28 mouse cellular contexts compared by ENCODE assay signal in genomic region chr1:177002951-177003350, GRCm38 (mm10).
DNase-seq lines count a peak whose midpoint lies in the region; ATAC-seq and TF ChIP-seq lines count a peak whose summit lies in the region.
"Had no signal": no experiment of that assay in that cellular context is flagged by ENCODE, and none has a peak within 500 bp of the region (broad histone marks: within the 10 kb centered on the region; RNA-seq: fewer than 3 reads in every experiment).

No protein-coding gene starts in this region.

- no peaks in the 10 kb centered on the region for H3K36me3 ChIP-seq in hindbrain, embryonic 12.5 days
- H3K36me3 ChIP-seq in hindbrain, embryonic 13.5 days: no peaks in the 10 kb centered on the region
- H3K36me3 ChIP-seq in midbrain, embryonic 13.5 days: no peaks in the 10 kb centered on the region
- no peaks in the 10 kb centered on the region for H3K36me3 ChIP-seq in midbrain, postnatal 0 days (ENCODE audit: insufficient read depth, low read length)
- H3K36me3 ChIP-seq in forebrain, embryonic 13.5 days (ENCODE audit: poor library complexity, severe bottlenecking): no peaks in the 10 kb centered on the region
- H3K36me3 ChIP-seq in midbrain, embryonic 16.5 days (ENCODE audit: control insufficient read depth, insufficient read depth, low read length): no peaks in the 10 kb centered on the region
- H3K36me3 ChIP-seq: heart, embryonic 13.5 days; intestine, embryonic 15.5 days; limb, embryonic 10.5 days; limb, embryonic 15.5 days; liver, embryonic 13.5 days had no signal

- H3K27ac ChIP-seq in hindbrain, embryonic 12.5 days: no peak overlapping the region
- H3K27ac ChIP-seq in hindbrain, embryonic 13.5 days: no peak overlapping the region
- no peak overlapping the region for H3K27ac ChIP-seq in midbrain, embryonic 13.5 days
- no peak overlapping the region for H3K27ac ChIP-seq in midbrain, postnatal 0 days (ENCODE audit: low read depth, low read length)
- peak overlapping the region; percentile 35 for H3K27ac ChIP-seq in forebrain, embryonic 13.5 days
- no peak overlapping the region for H3K27ac ChIP-seq in midbrain, embryonic 16.5 days (ENCODE audit: low read length)
- H3K27ac ChIP-seq: heart, embryonic 13.5 days; intestine, embryonic 15.5 days; limb, embryonic 10.5 days; limb, embryonic 15.5 days; liver, embryonic 13.5 days; stomach, postnatal 0 days had no signal

- no peak for DNase-seq in midbrain, postnatal 0 days (ENCODE audit: low spot score)
- DNase-seq in lung, postnatal 14 days: no peak
- no peak for DNase-seq in left cerebral cortex, adult 8-10 months (ENCODE audit: low spot score in 2 of 2)
- DNase-seq: adrenal gland, postnatal 14 days; cerebellum, adult 11-12 months; cerebellum, postnatal 10 days; gastrocnemius, postnatal 10 days; heart, postnatal 10 days; kidney, adult 9 months; kidney, postnatal 10 days; layer of hippocampus, postnatal 36 days; liver, embryonic 13.5 days; lung, adult 18-20 months; lung, postnatal 10 days; right cerebral cortex, postnatal 4 days; thymus, adult 18-20 months; thymus, postnatal 25 days had no signal

- no peaks in the 10 kb centered on the region for H3K27me3 ChIP-seq in hindbrain, embryonic 12.5 days
- H3K27me3 ChIP-seq in hindbrain, embryonic 13.5 days: no peaks in the 10 kb centered on the region
- no peaks in the 10 kb centered on the region for H3K27me3 ChIP-seq in midbrain, embryonic 13.5 days
- H3K27me3 ChIP-seq in midbrain, postnatal 0 days (ENCODE audit: insufficient read depth, low read length): no peaks in the 10 kb centered on the region
- no peaks in the 10 kb centered on the region for H3K27me3 ChIP-seq in forebrain, embryonic 13.5 days
- no peaks in the 10 kb centered on the region for H3K27me3 ChIP-seq in midbrain, embryonic 16.5 days (ENCODE audit: control insufficient read depth, insufficient read depth, low read depth, low read length)
- H3K27me3 ChIP-seq: intestine, embryonic 15.5 days; limb, embryonic 15.5 days; liver, embryonic 13.5 days; Patski had no signal

- no peak overlapping the region for H3K4me2 ChIP-seq in hindbrain, embryonic 12.5 days (replicated peaks)
- no peak overlapping the region for H3K4me2 ChIP-seq in hindbrain, embryonic 13.5 days
- no peak overlapping the region for H3K4me2 ChIP-seq in midbrain, embryonic 13.5 days (replicated peaks)
- no peak overlapping the region for H3K4me2 ChIP-seq in midbrain, postnatal 0 days (ENCODE audit: low read depth, low read length, poor library complexity, severe bottlenecking)
- 0 out of 2 replicates have a peak overlapping the region, but pooled peaks have one; percentile 10 for H3K4me2 ChIP-seq in forebrain, embryonic 13.5 days
- H3K4me2 ChIP-seq in midbrain, embryonic 16.5 days (ENCODE audit: low read length): no peak overlapping the region
- H3K4me2 ChIP-seq: heart, embryonic 13.5 days; intestine, embryonic 15.5 days; limb, embryonic 15.5 days; liver, embryonic 13.5 days had no signal

- no peaks in the 10 kb centered on the region for H3K9me3 ChIP-seq in hindbrain, embryonic 12.5 days (replicated peaks)
- no peaks in the 10 kb centered on the region for H3K9me3 ChIP-seq in hindbrain, embryonic 13.5 days
- no peaks in the 10 kb centered on the region for H3K9me3 ChIP-seq in midbrain, embryonic 13.5 days
- H3K9me3 ChIP-seq in midbrain, postnatal 0 days (ENCODE audit: low read length): no peaks in the 10 kb centered on the region
- H3K9me3 ChIP-seq in forebrain, embryonic 13.5 days (replicated peaks): no peaks in the 10 kb centered on the region
- no peaks in the 10 kb centered on the region for H3K9me3 ChIP-seq in midbrain, embryonic 16.5 days (replicated peaks; ENCODE audit: control insufficient read depth, low read length, poor library complexity, severe bottlenecking)
- H3K9me3 ChIP-seq: heart, embryonic 13.5 days; intestine, embryonic 15.5 days; limb, embryonic 10.5 days; limb, embryonic 15.5 days; liver, embryonic 13.5 days had no signal

- H3K4me3 ChIP-seq in hindbrain, embryonic 12.5 days: no peak overlapping the region
- no peak overlapping the region for H3K4me3 ChIP-seq in hindbrain, embryonic 13.5 days
- H3K4me3 ChIP-seq in midbrain, embryonic 13.5 days (replicated peaks): no peak overlapping the region
- H3K4me3 ChIP-seq in midbrain, postnatal 0 days (ENCODE audit: low read depth, low read length): no peak overlapping the region
- no peak overlapping the region for H3K4me3 ChIP-seq in forebrain, embryonic 13.5 days
- no peak overlapping the region for H3K4me3 ChIP-seq in midbrain, embryonic 16.5 days (ENCODE audit: low read depth, low read length)
- H3K4me3 ChIP-seq: heart, embryonic 13.5 days; intestine, embryonic 15.5 days; limb, embryonic 10.5 days; limb, embryonic 15.5 days; liver, embryonic 13.5 days had no signal

- H3K4me1 ChIP-seq in hindbrain, embryonic 12.5 days: peaks cover 39% of the 10 kb centered on the region
- H3K4me1 ChIP-seq in hindbrain, embryonic 13.5 days (replicated peaks): peaks cover 51% of the 10 kb centered on the region
- H3K4me1 ChIP-seq in midbrain, embryonic 13.5 days (replicated peaks): peaks cover 55% of the 10 kb centered on the region
- peaks cover 8% of the 10 kb centered on the region for H3K4me1 ChIP-seq in midbrain, postnatal 0 days (ENCODE audit: insufficient read depth, low read length)
- H3K4me1 ChIP-seq in forebrain, embryonic 13.5 days: peaks cover 72% of the 10 kb centered on the region
- H3K4me1 ChIP-seq in midbrain, embryonic 16.5 days (ENCODE audit: control insufficient read depth, insufficient read depth, low read length): peaks cover 23% of the 10 kb centered on the region
- H3K4me1 ChIP-seq: intestine, embryonic 15.5 days; liver, embryonic 13.5 days had no signal

- H3K9ac ChIP-seq in hindbrain, embryonic 12.5 days: no peak overlapping the region
- no peak overlapping the region for H3K9ac ChIP-seq in hindbrain, embryonic 13.5 days
- H3K9ac ChIP-seq in midbrain, embryonic 13.5 days (replicated peaks): no peak overlapping the region
- no peak overlapping the region for H3K9ac ChIP-seq in midbrain, postnatal 0 days (replicated peaks; ENCODE audit: low read length, poor library complexity, severe bottlenecking)
- peak overlapping the region; percentile 12; the same call in 1 of the 2 replicates for H3K9ac ChIP-seq in forebrain, embryonic 13.5 days
- H3K9ac ChIP-seq in midbrain, embryonic 16.5 days (ENCODE audit: low read depth, low read length): peak overlapping the region; percentile 25; the same call in 1 of the 2 replicates
- H3K9ac ChIP-seq: heart, embryonic 13.5 days; intestine, embryonic 15.5 days; limb, embryonic 15.5 days; liver, embryonic 13.5 days had no signal

- 0 out of 2 replicates have a peak, but pooled peaks have one; percentile 14 for ATAC-seq in hindbrain, embryonic 12.5 days (ENCODE audit: low FRiP score)
- no peak for ATAC-seq in hindbrain, embryonic 13.5 days (ENCODE audit: low FRiP score)
- ATAC-seq in midbrain, embryonic 13.5 days: peak; percentile 18
- ATAC-seq in midbrain, postnatal 0 days (ENCODE audit: low FRiP score): no peak
- ATAC-seq in forebrain, embryonic 13.5 days: peak; percentile 72
- ATAC-seq in midbrain, embryonic 16.5 days: peak; percentile 6; the same call in 1 of the 2 replicates
- ATAC-seq: intestine, embryonic 15.5 days; Patski had no signal

- TF ChIP-seq CTCF in midbrain, postnatal 0 days (IDR thresholded peaks at IDR 0.05): no peak

- WGBS in hindbrain, embryonic 12.5 days: 59% methylated on average over 6 of the region's 6 CpGs
- 59% methylated on average over 6 of the region's 6 CpGs for WGBS in hindbrain, embryonic 13.5 days
- WGBS in midbrain, embryonic 13.5 days: 26% methylated on average over 6 of the region's 6 CpGs
- WGBS in midbrain, postnatal 0 days: 40% methylated on average over 6 of the region's 6 CpGs
- 11% methylated on average over 6 of the region's 6 CpGs for WGBS in forebrain, embryonic 13.5 days
- WGBS in midbrain, embryonic 16.5 days: 40% methylated on average over 6 of the region's 6 CpGs

Comparison
In these comparisons a context has a peak if more than half of its experiments do, and no peak if none do; other contexts are left out.
1. ATAC-seq: peak in hindbrain, embryonic 12.5 days (single experiment), midbrain, embryonic 13.5 days (single experiment), forebrain, embryonic 13.5 days (single experiment) and midbrain, embryonic 16.5 days (single experiment); none in hindbrain, embryonic 13.5 days (single experiment) and midbrain, postnatal 0 days (single experiment).
2. H3K9ac ChIP-seq: peak in forebrain, embryonic 13.5 days (single experiment) and midbrain, embryonic 16.5 days (single experiment); none in hindbrain, embryonic 12.5 days (single experiment), hindbrain, embryonic 13.5 days (single experiment), midbrain, embryonic 13.5 days (single experiment) and midbrain, postnatal 0 days (single experiment).